Mouse (Mus musculus): ENCODE measurements around the gene Slc38a10.
A peak's percentile ranks its signal among the peaks of the same experiment; 100 is the strongest.

Gene Slc38a10

GRCm38 (mm10) chr11:120098588-120099511 lies 52.3 kb downstream of the Slc38a10 start, which contains the start of the genes Tepsin and Ndufaf8:
Gene Tepsin (minus strand): TSS chr11:120098731.
Gene Ndufaf8 (plus strand): TSS chr11:120098928.
- peak; percentile 98 for DNase-seq

- DNase-seq = peak; percentile 65
Observed at GRCm38 (mm10) chr11:120092817-120093591, 58.1 kb downstream of the Slc38a10 start.

- no peak for DNase-seq
Observed at GRCm38 (mm10) chr11:120090661-120091060, 60.5 kb downstream of the Slc38a10 start.

GRCm38 (mm10) chr11:120086702-120087152 lies 64.4 kb downstream of the Slc38a10 start, which contains the start of gene Cep131:
Gene Cep131 (minus strand): TSS chr11:120086827.
- peak; percentile 99 for DNase-seq

GRCm38 (mm10) chr11:120085891-120086627 lies 65.1 kb downstream of the Slc38a10 start:
- DNase-seq = peak; percentile 53

- DNase-seq = no peak
Observed at GRCm38 (mm10) chr11:120080282-120080681, 70.9 kb downstream of the Slc38a10 start.

- DNase-seq = no peak
Observed at GRCm38 (mm10) chr11:120076191-120076590, 75.0 kb downstream of the Slc38a10 start.

- no peak for DNase-seq
Observed at GRCm38 (mm10) chr11:120072986-120073647, 78.0 kb downstream of the Slc38a10 start.

GRCm38 (mm10) chr11:120071731-120072320 lies 79.3 kb downstream of the Slc38a10 start:
- no peak for DNase-seq

GRCm38 (mm10) chr11:120071065-120071464 lies 80.1 kb downstream of the Slc38a10 start:
- DNase-seq = no peak

GRCm38 (mm10) chr11:120070286-120070930 lies 80.7 kb downstream of the Slc38a10 start:
- no peak for DNase-seq

- no peak for DNase-seq
Observed at GRCm38 (mm10) chr11:120069261-120069660, 81.9 kb downstream of the Slc38a10 start.

- DNase-seq = no peak
Observed at GRCm38 (mm10) chr11:120067834-120068233, 83.3 kb downstream of the Slc38a10 start.

GRCm38 (mm10) chr11:120065291-120065690 lies 85.9 kb downstream of the Slc38a10 start:
- DNase-seq = peak; percentile 72

- DNase-seq = no peak
Observed at GRCm38 (mm10) chr11:120064668-120065040, 86.5 kb downstream of the Slc38a10 start.

- DNase-seq = no peak
Observed at GRCm38 (mm10) chr11:120064006-120064667, 87.0 kb downstream of the Slc38a10 start.

- DNase-seq = no peak
Observed at GRCm38 (mm10) chr11:120063326-120063725, 87.8 kb downstream of the Slc38a10 start.

- DNase-seq = no peak
Observed at GRCm38 (mm10) chr11:120060634-120061033, 90.5 kb downstream of the Slc38a10 start.

GRCm38 (mm10) chr11:120055953-120056732 lies 95.0 kb downstream of the Slc38a10 start:
- no peak for DNase-seq
